Comparison of ENCODE assay signal across 20 mouse cellular contexts in genomic region chr10:93198958-93199357, GRCm38 (mm10).
"Had no signal": no experiment of that assay in that cellular context is flagged by ENCODE, and none has a peak within 500 bp of the region (broad histone marks: within the 10 kb centered on the region; RNA-seq: fewer than 3 reads in every experiment).

No protein-coding gene starts in this region.

- H3K4me2 ChIP-seq: limb, embryonic 13.5 days; lung, embryonic 14.5 days; midbrain, embryonic 12.5 days; midbrain, embryonic 15.5 days; neural tube, embryonic 12.5 days; neural tube, embryonic 15.5 days had no signal

- H3K27me3 ChIP-seq: limb, embryonic 13.5 days; midbrain, embryonic 12.5 days; midbrain, embryonic 15.5 days; neural tube, embryonic 12.5 days; neural tube, embryonic 15.5 days had no signal

- H3K27ac ChIP-seq: kidney, postnatal 0 days; limb, embryonic 10.5 days; limb, embryonic 13.5 days; macrophage; midbrain, embryonic 12.5 days; midbrain, embryonic 15.5 days; neural tube, embryonic 12.5 days; neural tube, embryonic 15.5 days; stomach, postnatal 0 days had no signal

- H3K9ac ChIP-seq: limb, embryonic 13.5 days; lung, embryonic 14.5 days; midbrain, embryonic 12.5 days; midbrain, embryonic 15.5 days; neural tube, embryonic 12.5 days; neural tube, embryonic 15.5 days had no signal

- DNase-seq: kidney, adult 18-20 months; kidney, postnatal 36 days; lung, embryonic 14.5 days; right cerebral cortex, adult 18-20 months; right cerebral cortex, postnatal 14 days; right cerebral cortex, postnatal 4 days; thymus, adult 2 months; thymus, postnatal 14 days had no signal

- H3K4me3 ChIP-seq: limb, embryonic 10.5 days; limb, embryonic 13.5 days; midbrain, embryonic 12.5 days; midbrain, embryonic 15.5 days; neural tube, embryonic 12.5 days; neural tube, embryonic 15.5 days had no signal

- ATAC-seq: inflammation-experienced regulatory T-cells, adult 6 months; intestine, embryonic 16.5 days; lung, postnatal 0 days; midbrain, embryonic 15.5 days had no signal

- H3K9me3 ChIP-seq: limb, embryonic 10.5 days; limb, embryonic 13.5 days; midbrain, embryonic 12.5 days; midbrain, embryonic 15.5 days; neural tube, embryonic 12.5 days; neural tube, embryonic 15.5 days had no signal
